Mouse (Mus musculus) liver, embryonic 14 days (tissue): ENCODE results near the gene Tmem86b. TPM values are rescaled to one million over a fixed set of nuclear protein-coding genes. Genes with fewer than 3 reads are reported as not detected.

Experiments
- polyA plus RNA-seq: library from polyadenylated mRNA; depleted of rRNA; stranded (reverse); fragments of >200 nt; gene quantifications from 2 replicates; pipeline ENCODE4 v1.2.3, GENCODE M21; 2012; rRNA removed

Gene Tmem86b
- 28.2 and 34.6 TPM in 2 replicates for polyA plus RNA-seq

DNA sequence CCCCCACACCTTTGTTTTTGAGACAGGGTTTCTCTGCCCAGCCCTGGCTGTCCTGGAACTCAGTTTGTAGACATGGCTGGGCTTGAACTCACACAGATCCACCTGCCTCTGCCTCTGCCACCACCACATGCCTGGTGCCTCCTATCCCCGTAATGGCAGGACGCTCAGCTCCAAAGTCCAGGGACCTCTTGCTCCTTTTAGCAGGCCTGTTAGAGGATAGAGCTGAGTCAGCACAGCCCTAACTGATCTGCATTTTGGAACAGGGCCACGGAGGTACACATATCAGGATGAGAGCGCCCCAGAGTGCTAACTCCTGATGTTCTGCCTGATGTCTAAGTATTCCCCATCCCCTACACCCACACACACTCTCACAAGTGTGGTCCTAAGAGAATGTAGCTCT, at the start of gene Tmem86b:
TSS of gene Tmem86b (minus strand) at position 392 of the 400 bp plus-strand sequence.

DNA sequence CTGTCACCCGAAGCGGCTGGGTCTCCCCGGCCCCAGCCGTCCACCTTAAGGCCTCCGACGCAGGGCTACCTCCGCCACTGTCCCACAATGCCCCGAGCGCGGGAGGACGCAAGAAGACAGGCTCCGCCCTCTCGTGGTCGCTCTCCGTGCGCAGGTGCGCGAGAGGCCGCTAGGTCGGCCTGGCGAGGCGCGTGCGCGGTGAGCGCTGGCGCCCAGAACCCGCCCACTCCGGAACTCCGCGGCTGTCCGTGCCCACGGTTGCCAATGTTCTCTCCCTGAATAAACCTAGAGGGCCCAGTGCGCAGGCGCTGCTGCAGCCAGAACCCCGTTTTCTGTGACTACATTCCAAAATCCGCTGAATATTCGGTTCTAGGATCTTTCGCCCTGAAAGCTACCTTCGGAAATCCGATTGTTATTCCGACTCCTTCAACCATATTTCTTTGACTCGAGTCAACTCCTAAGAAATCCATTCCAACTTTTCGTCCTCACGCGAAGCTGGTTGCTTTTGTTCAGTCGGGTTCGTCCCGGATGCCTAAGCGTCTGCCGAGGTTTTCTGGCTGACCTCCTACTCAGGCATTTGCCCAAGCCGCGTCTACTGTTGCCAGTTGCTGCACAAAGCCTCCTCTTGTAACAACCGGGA, 27.8 kb upstream of the Tmem86b start, which contains the start of gene Ppp6r1:
TSS of gene Ppp6r1 (minus strand) at position 108 of the 640 bp plus-strand sequence.

DNA sequence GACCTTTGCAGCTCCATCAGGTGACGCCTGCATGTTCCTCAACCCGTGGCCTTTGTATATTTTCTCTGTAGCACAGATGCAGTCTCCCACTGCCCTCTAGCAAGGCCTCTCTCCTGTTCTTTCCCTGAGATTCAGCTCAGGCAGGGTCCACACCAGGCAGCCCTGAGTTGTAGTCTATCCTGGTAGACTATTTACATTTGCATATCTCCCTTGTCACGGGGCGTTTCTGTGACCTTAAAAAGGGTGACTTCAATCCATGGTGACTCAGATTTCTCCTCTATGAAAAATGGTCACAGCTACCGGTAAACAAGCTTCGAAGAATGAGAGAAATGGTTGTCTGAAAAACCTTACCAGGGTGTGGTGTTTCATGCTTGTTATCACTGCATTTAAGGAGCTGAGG, 27.3 kb downstream of the Tmem86b start, which contains the start of gene Ptprh:
TSS of gene Ptprh (minus strand) at position 169 of the 400 bp plus-strand sequence.

Other genes with a start within 250 kb of the Tmem86b start
- 1.2 and 1.8 TPM in 2 replicates for gene Gp6, start 233.7 kb downstream of the Tmem86b start, polyA plus RNA-seq
- gene Rdh13, start 185.8 kb downstream of the Tmem86b start, polyA plus RNA-seq = 3.2 and 4.1 TPM in 2 replicates
- gene Eps8l1, start 170.7 kb downstream of the Tmem86b start, polyA plus RNA-seq = 0.50 and 1.1 TPM in 2 replicates
- 20.8 and 26.5 TPM in 2 replicates for gene Ppp1r12c, start 129.7 kb downstream of the Tmem86b start, polyA plus RNA-seq
- gene Tnnt1, start 115.0 kb downstream of the Tmem86b start, polyA plus RNA-seq = 4.0 and 12.5 TPM in 2 replicates
- gene Tnni3, start 107.2 kb downstream of the Tmem86b start, polyA plus RNA-seq = 0.36 and 0.44 TPM in 2 replicates
- gene Dnaaf3, start 99.0 kb downstream of the Tmem86b start, polyA plus RNA-seq = 0.26 and 0.35 TPM in 2 replicates
- 0.07 and 0.17 TPM in 2 replicates for gene Syt5, start 83.9 kb downstream of the Tmem86b start, polyA plus RNA-seq
- 0.01 TPM in 1 of 2 replicates, not detected in the other for gene Ptprh, start 27.4 kb downstream of the Tmem86b start, polyA plus RNA-seq
- 27.4 and 32.4 TPM in 2 replicates for gene Ppp6r1, start 27.6 kb upstream of the Tmem86b start, polyA plus RNA-seq
- 27.9 and 31.5 TPM in 2 replicates for gene Hspbp1, start 53.6 kb upstream of the Tmem86b start, polyA plus RNA-seq
- 0.37 and 0.41 TPM in 2 replicates for gene Brsk1, start 59.2 kb upstream of the Tmem86b start, polyA plus RNA-seq
- gene Tmem150b, start 93.8 kb upstream of the Tmem86b start, polyA plus RNA-seq = 0.30 and 0.32 TPM in 2 replicates
- gene Kmt5c, start 108.7 kb upstream of the Tmem86b start, polyA plus RNA-seq = 68.0 and 81.2 TPM in 2 replicates
- gene Cox6b2, start 121.7 kb upstream of the Tmem86b start, polyA plus RNA-seq = 104 and 108 TPM in 2 replicates
- not detected in 2 replicates for gene Fam71e2, start 139.9 kb upstream of the Tmem86b start, polyA plus RNA-seq
- gene Il11, start 151.4 kb upstream of the Tmem86b start, polyA plus RNA-seq = 0.02 TPM in 2 replicates
- gene Tmem190, start 151.5 kb upstream of the Tmem86b start, polyA plus RNA-seq = not detected in 2 replicates
- 6.5 and 7.0 TPM in 2 replicates for gene Tmem238, start 158.2 kb upstream of the Tmem86b start, polyA plus RNA-seq
- 272 and 305 TPM in 2 replicates for gene Rpl28, start 161.5 kb upstream of the Tmem86b start, polyA plus RNA-seq
- 224 and 291 TPM in 2 replicates for gene Ube2s, start 181.2 kb upstream of the Tmem86b start, polyA plus RNA-seq
- 0.01 and 0.02 TPM in 2 replicates for gene Shisa7, start 213.3 kb upstream of the Tmem86b start, polyA plus RNA-seq
- gene Isoc2b, start 238.8 kb upstream of the Tmem86b start, polyA plus RNA-seq = 1.9 and 2.1 TPM in 2 replicates
- 5.9 and 6.6 TPM in 2 replicates for gene Isoc2a, start 245.7 kb upstream of the Tmem86b start, polyA plus RNA-seq